Mouse (Mus musculus) forelimb bud, embryonic 11.5 days (tissue): ENCODE results near the gene Rcn1.

Experiments used
- DNase-seq: peaks from one replicate; pipeline ENCODE4 v3.0.0-alpha.2; 2012; ENCODE audit warnings: low read depth, low spot score

Gene Rcn1

GRCm38 (mm10) chr2:105396066-105396465 is 3.1 kb downstream of the Rcn1 start:
- no peak for DNase-seq

GRCm38 (mm10) chr2:105394375-105394774 is 4.7 kb downstream of the Rcn1 start:
- DNase-seq = no peak

- DNase-seq = no peak
Measured at GRCm38 (mm10) chr2:105392514-105392913, 6.6 kb downstream of the Rcn1 start.

GRCm38 (mm10) chr2:105391414-105391784 is 7.7 kb downstream of the Rcn1 start:
- DNase-seq = no peak

GRCm38 (mm10) chr2:105390653-105391413 is 8.3 kb downstream of the Rcn1 start:
- DNase-seq = no peak

GRCm38 (mm10) chr2:105389007-105389890 is 9.9 kb downstream of the Rcn1 start:
- no peak for DNase-seq

- DNase-seq = no peak
Measured at GRCm38 (mm10) chr2:105386418-105386817, 12.7 kb downstream of the Rcn1 start.

GRCm38 (mm10) chr2:105384998-105385397 is 14.1 kb downstream of the Rcn1 start:
- no peak for DNase-seq

- DNase-seq = no peak
Measured at GRCm38 (mm10) chr2:105383063-105383462, 16.1 kb downstream of the Rcn1 start.

- DNase-seq = no peak
Measured at GRCm38 (mm10) chr2:105380757-105381319, 18.3 kb downstream of the Rcn1 start.

GRCm38 (mm10) chr2:105379682-105380081 is 19.4 kb downstream of the Rcn1 start:
- no peak for DNase-seq

GRCm38 (mm10) chr2:105375705-105376104 is 23.4 kb downstream of the Rcn1 start:
- no peak for DNase-seq

GRCm38 (mm10) chr2:105375261-105375660 is 23.9 kb downstream of the Rcn1 start:
- DNase-seq = no peak

- no peak for DNase-seq
Measured at GRCm38 (mm10) chr2:105373658-105374057, 25.5 kb downstream of the Rcn1 start.

GRCm38 (mm10) chr2:105372727-105373126 is 26.4 kb downstream of the Rcn1 start:
- DNase-seq = no peak

GRCm38 (mm10) chr2:105372156-105372555 is 27.0 kb downstream of the Rcn1 start:
- DNase-seq = no peak

- DNase-seq = no peak
Measured at GRCm38 (mm10) chr2:105370698-105371097, 28.4 kb downstream of the Rcn1 start.

- no peak for DNase-seq
Measured at GRCm38 (mm10) chr2:105370240-105370639, 28.9 kb downstream of the Rcn1 start.

- no peak for DNase-seq
Measured at GRCm38 (mm10) chr2:105367623-105368022, 31.5 kb downstream of the Rcn1 start.

GRCm38 (mm10) chr2:105358040-105358439 is 41.1 kb downstream of the Rcn1 start:
- DNase-seq = no peak

GRCm38 (mm10) chr2:105356791-105357190 is 42.3 kb downstream of the Rcn1 start:
- DNase-seq = no peak

GRCm38 (mm10) chr2:105348886-105349285 is 50.2 kb downstream of the Rcn1 start:
- DNase-seq = no peak
